Mouse (Mus musculus) testis, adult 2 months (tissue): ENCODE results near the gene Arhgap6.

Source experiments
- CTCF ChIP-seq: fragments of 200-500 bp; IDR thresholded peaks from 2 replicates; pipeline ENCODE4 v1.5.1; 2012; ENCODE audit warnings: low read depth, mild to moderate bottlenecking, inconsistent platforms, low read length, moderate library complexity; ENCODE audit not compliant: control insufficient read depth, insufficient read depth, insufficient replicate concordance
- POLR2A ChIP-seq: fragments of 200-500 bp; IDR thresholded peaks from 2 replicates; pipeline ENCODE4 v1.6.1; 2012; ENCODE audit warnings: low read depth, mild to moderate bottlenecking, inconsistent platforms, low read length, moderate library complexity; ENCODE audit not compliant: control insufficient read depth

DNA sequence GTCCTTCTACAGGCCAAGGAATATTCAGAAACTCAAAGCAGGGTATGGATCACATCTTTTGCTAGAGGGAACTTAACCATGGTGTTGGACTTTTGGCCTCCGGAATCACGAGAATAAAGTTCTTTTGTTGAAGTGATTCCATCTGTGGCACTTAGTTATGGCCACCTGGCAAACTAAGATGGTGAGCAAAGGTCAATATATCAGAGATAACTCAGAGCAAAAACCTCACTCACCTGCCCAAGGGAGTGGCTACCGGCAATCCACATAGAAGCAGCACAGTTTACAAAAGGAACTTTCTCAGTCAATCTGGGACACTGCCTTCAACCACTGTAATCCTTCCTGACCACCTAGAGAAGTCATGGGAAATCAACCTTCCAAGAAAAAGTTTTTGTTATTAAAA lies 513.7 kb downstream of the Arhgap6 start:
- TF ChIP-seq CTCF (no peak), POLR2A (no peak)
